8 mouse cellular contexts compared by ENCODE assay signal in the genomic region with DNA sequence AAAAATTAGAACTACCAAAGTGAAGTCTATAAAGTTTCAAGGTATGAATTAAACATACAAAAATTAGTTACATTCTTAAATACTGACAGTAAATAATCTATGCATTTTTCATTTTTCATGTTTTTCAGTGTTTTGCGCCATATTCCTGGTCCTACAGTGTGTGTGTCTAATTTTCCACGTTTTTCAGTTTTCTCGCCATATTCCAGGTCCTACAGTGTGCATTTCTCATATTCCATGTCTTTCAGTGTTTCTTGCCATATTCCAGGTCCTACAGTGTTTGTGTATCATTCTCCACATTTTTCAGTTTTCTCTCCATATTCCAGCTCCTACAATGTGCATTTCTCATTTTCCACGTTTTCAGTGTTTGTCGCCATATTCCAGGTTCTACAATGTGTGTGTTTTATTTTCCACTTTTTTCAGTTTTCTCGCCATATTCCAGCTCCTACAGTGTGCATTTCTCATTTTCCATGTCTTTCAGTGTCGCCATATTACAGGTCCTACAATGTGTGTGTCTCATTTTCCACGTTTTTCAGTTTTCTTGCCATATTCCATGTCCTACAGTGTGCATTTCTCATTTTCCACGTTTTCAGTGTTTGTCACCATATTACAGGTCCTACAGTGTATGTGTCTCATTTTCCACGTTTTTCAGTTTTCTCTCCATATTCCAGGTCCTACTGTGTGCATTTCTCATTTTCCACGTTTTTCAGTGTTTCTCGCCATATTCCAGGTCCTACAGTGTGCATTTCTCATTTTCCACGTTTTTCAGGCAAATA.
DNase-seq lines count a peak whose midpoint lies in the region; ATAC-seq and TF ChIP-seq lines count a peak whose summit lies in the region.

No protein-coding gene starts in this region.

- WGBS in intestine, embryonic 14.5 days = 67% methylated on average over 13 of the region's 13 CpGs
- WGBS in intestine, embryonic 16.5 days = 65% methylated on average over 13 of the region's 13 CpGs
- WGBS in limb, embryonic 15.5 days = 55% methylated on average over 13 of the region's 13 CpGs
- 63% methylated on average over 13 of the region's 13 CpGs for WGBS in stomach, postnatal 0 days
- 56% methylated on average over 13 of the region's 13 CpGs for WGBS in cerebellum, adult 2 months

- 0 out of 2 replicates have a peak, but pooled peaks have one; percentile 60 for ATAC-seq in intestine, embryonic 14.5 days (replicated peaks; ENCODE audit: low FRiP score, low TSS enrichment, low read depth)
- no peak for ATAC-seq in intestine, embryonic 16.5 days
- peak; percentile 74 for ATAC-seq in common myeloid progenitor, adult 5-6 weeks (replicated peaks; ENCODE audit: low read depth, poor library complexity, severe bottlenecking)
- peak; percentile 88 for ATAC-seq in limb, embryonic 15.5 days (ENCODE audit: insufficient number of reproducible peaks, low FRiP score, low TSS enrichment, low read depth)
- peak; percentile 68; the same call in 1 of the 2 replicates for ATAC-seq in stomach, postnatal 0 days (ENCODE audit: low FRiP score, low TSS enrichment)

- H3K4me1 ChIP-seq in intestine, embryonic 14.5 days (replicated peaks; ENCODE audit: control insufficient read depth, insufficient read depth, low read length) = no peaks in the 10 kb centered on the region
- no peaks in the 10 kb centered on the region for H3K4me1 ChIP-seq in intestine, embryonic 16.5 days (ENCODE audit: control insufficient read depth, insufficient read depth, low read length)
- no peaks in the 10 kb centered on the region for H3K4me1 ChIP-seq in ES-E14 (ENCODE audit: control insufficient read depth in 2 of 2, insufficient read depth in 2 of 2, low read length in 2 of 2, poor library complexity in 1 of 2)
- H3K4me1 ChIP-seq in limb, embryonic 15.5 days = no peaks in the 10 kb centered on the region
- H3K4me1 ChIP-seq in stomach, postnatal 0 days (replicated peaks; ENCODE audit: control insufficient read depth, insufficient read depth) = no peaks in the 10 kb centered on the region
- H3K4me1 ChIP-seq in cerebellum, adult 2 months (ENCODE audit: control insufficient read depth, insufficient read depth, low read length) = no peaks in the 10 kb centered on the region

- in situ Hi-C loops in ES-E14 (cut with MboI; ENCODE audit: low sequenced_read_pairs in 2 of 2, unreplicated experiment in 2 of 2) = no loop called here

- no peak overlapping the region for H3K9ac ChIP-seq in intestine, embryonic 14.5 days (ENCODE audit: low read length)
- H3K9ac ChIP-seq in intestine, embryonic 16.5 days (ENCODE audit: low read depth, low read length) = no peak overlapping the region
- no peak overlapping the region for H3K9ac ChIP-seq in ES-E14 (ENCODE audit: insufficient read depth, low read depth, low read length, poor library complexity, severe bottlenecking)
- no peak overlapping the region for H3K9ac ChIP-seq in limb, embryonic 15.5 days
- no peak overlapping the region for H3K9ac ChIP-seq in stomach, postnatal 0 days (ENCODE audit: low read length)

- H3K36me3 ChIP-seq in intestine, embryonic 14.5 days (ENCODE audit: control insufficient read depth, insufficient read depth, low read length) = no peaks in the 10 kb centered on the region
- H3K36me3 ChIP-seq in intestine, embryonic 16.5 days (ENCODE audit: control insufficient read depth, insufficient read depth, low read length) = no peaks in the 10 kb centered on the region
- no peaks in the 10 kb centered on the region for H3K36me3 ChIP-seq in ES-E14 (ENCODE audit: control insufficient read depth, insufficient read depth, low read length, poor library complexity, severe bottlenecking)
- H3K36me3 ChIP-seq in limb, embryonic 15.5 days = no peaks in the 10 kb centered on the region
- H3K36me3 ChIP-seq in stomach, postnatal 0 days (ENCODE audit: control insufficient read depth, insufficient read depth, low read length) = no peaks in the 10 kb centered on the region

- no peak for DNase-seq in intestine, embryonic 14.5 days (ENCODE audit: low spot score)
- peak; percentile 56 for DNase-seq in ES-E14 (ENCODE audit: low read depth, low spot score)
- DNase-seq in stomach, postnatal 0 days (ENCODE audit: low spot score) = no peak
- DNase-seq in cerebellum, adult 2 months = no peak
- DNase-seq in heart, adult 11 months = no peak

- H3K4me2 ChIP-seq in intestine, embryonic 14.5 days (ENCODE audit: low read length) = no peak overlapping the region
- no peak overlapping the region for H3K4me2 ChIP-seq in intestine, embryonic 16.5 days (ENCODE audit: low read depth, low read length)
- no peak overlapping the region for H3K4me2 ChIP-seq in limb, embryonic 15.5 days
- no peak overlapping the region for H3K4me2 ChIP-seq in stomach, postnatal 0 days (replicated peaks; ENCODE audit: low read depth)

- no peaks in the 10 kb centered on the region for H3K9me3 ChIP-seq in intestine, embryonic 14.5 days (ENCODE audit: control insufficient read depth, low read length)
- H3K9me3 ChIP-seq in intestine, embryonic 16.5 days (ENCODE audit: control insufficient read depth, low read length) = 0 out of 2 replicates have a peak, but pooled peaks cover 2% of the 10 kb centered on the region
- H3K9me3 ChIP-seq in ES-E14 (ENCODE audit: control insufficient read depth, insufficient read depth, low read depth, low read length) = no peaks in the 10 kb centered on the region
- peaks cover 3% of the 10 kb centered on the region; the same call in 1 of the 2 replicates for H3K9me3 ChIP-seq in limb, embryonic 15.5 days
- no peaks in the 10 kb centered on the region for H3K9me3 ChIP-seq in stomach, postnatal 0 days (ENCODE audit: control insufficient read depth, low read length)

- no peak for TF ChIP-seq POLR2A in cerebellum, adult 2 months (IDR thresholded peaks at IDR 0.05; ENCODE audit: borderline replicate concordance, insufficient read depth, low read length)

- H3K27me3 ChIP-seq in intestine, embryonic 14.5 days (replicated peaks; ENCODE audit: control insufficient read depth, insufficient read depth, low read length) = no peaks in the 10 kb centered on the region
- no peaks in the 10 kb centered on the region for H3K27me3 ChIP-seq in intestine, embryonic 16.5 days (replicated peaks; ENCODE audit: control insufficient read depth, insufficient read depth, low read length)
- no peaks in the 10 kb centered on the region for H3K27me3 ChIP-seq in limb, embryonic 15.5 days
- no peaks in the 10 kb centered on the region for H3K27me3 ChIP-seq in stomach, postnatal 0 days (ENCODE audit: control insufficient read depth, insufficient read depth, low read length)
- peaks cover 2% of the 10 kb centered on the region; the same call in 1 of the 2 replicates for H3K27me3 ChIP-seq in cerebellum, adult 2 months (ENCODE audit: control insufficient read depth, insufficient read depth, low read length)

- H3K27ac ChIP-seq in intestine, embryonic 14.5 days (ENCODE audit: low read depth) = no peak overlapping the region
- no peak overlapping the region for H3K27ac ChIP-seq in intestine, embryonic 16.5 days (ENCODE audit: low read length)
- H3K27ac ChIP-seq in ES-E14 (ENCODE audit: insufficient read depth, low read depth, low read length, poor library complexity, severe bottlenecking) = no peak overlapping the region
- no peak overlapping the region for H3K27ac ChIP-seq in limb, embryonic 15.5 days
- no peak overlapping the region for H3K27ac ChIP-seq in stomach, postnatal 0 days (replicated peaks)
- H3K27ac ChIP-seq in cerebellum, adult 2 months (ENCODE audit: insufficient read depth, low read length) = no peak overlapping the region

- H3K4me3 ChIP-seq in intestine, embryonic 14.5 days (ENCODE audit: low read depth, low read length) = no peak overlapping the region
- H3K4me3 ChIP-seq in intestine, embryonic 16.5 days (ENCODE audit: low read length) = no peak overlapping the region
- no peak overlapping the region for H3K4me3 ChIP-seq in ES-E14 (ENCODE audit: insufficient read depth in 1 of 2, low read depth in 1 of 2, low read length in 2 of 2, poor library complexity in 1 of 2, severe bottlenecking in 1 of 2)
- no peak overlapping the region for H3K4me3 ChIP-seq in limb, embryonic 15.5 days
- H3K4me3 ChIP-seq in stomach, postnatal 0 days (ENCODE audit: low read depth, low read length) = no peak overlapping the region
- no peak overlapping the region for H3K4me3 ChIP-seq in cerebellum, adult 2 months (replicated peaks; ENCODE audit: insufficient read depth, low read depth, low read length)

- no peak for TF ChIP-seq CTCF in stomach, postnatal 0 days (IDR thresholded peaks at IDR 0.05; ENCODE audit: low read depth)
- no peak for TF ChIP-seq CTCF in cerebellum, adult 2 months (IDR thresholded peaks at IDR 0.05; ENCODE audit: borderline replicate concordance, insufficient read depth, low read depth, low read length)

- TF ChIP-seq EP300 in stomach, postnatal 0 days (optimal IDR thresholded peaks at IDR 0.05) = no peak

TF ChIP-seq in ES-E14, 5 proteins besides CTCF, POLR2A, EP300 and RAD21:
- no peak for TF ChIP-seq ZC3H11A (IDR thresholded peaks at IDR 0.05; ENCODE audit: borderline replicate concordance, low read depth, low read length)
- no peak for TF ChIP-seq ZNF384 (IDR thresholded peaks at IDR 0.05; ENCODE audit: low read depth, low read length)
- TF ChIP-seq HCFC1 (IDR thresholded peaks at IDR 0.05; ENCODE audit: borderline replicate concordance, insufficient read depth, low read length) = no peak
- no peak for TF ChIP-seq MAFK (IDR thresholded peaks at IDR 0.05; ENCODE audit: insufficient read depth, low read depth, low read length)
- TF ChIP-seq CHD2 (IDR thresholded peaks at IDR 0.05; ENCODE audit: low read depth, low read length) = no peak
